Mouse (Mus musculus) embryonic facial prominence, embryonic 10.5 days (tissue): Measurements from ENCODE around the gene Adgrd1. TPM values are rescaled to one million over a fixed set of nuclear protein-coding genes. Genes with fewer than 3 reads are reported as not detected.

Experiments
- DNase-seq: peaks from one replicate; pipeline ENCODE4 v3.0.0-alpha.2; 2017; ENCODE audit warnings: low spot score
- H3K27ac ChIP-seq: fragments of 300-500 bp; sonication (generic); replicated peaks from 2 replicates; pipeline ENCODE4 v1.5.1; 2016; ENCODE audit warnings: mild to moderate bottlenecking
- H3K27me3 ChIP-seq: fragments of 300-500 bp; sonication (generic); replicated peaks from 2 replicates; pipeline ENCODE4 v1.6.1; 2016; ENCODE audit warnings: low read depth, mild to moderate bottlenecking; ENCODE audit not compliant: poor library complexity, severe bottlenecking
- H3K36me3 ChIP-seq: fragments of 300-500 bp; sonication (generic); replicated peaks from 2 replicates; pipeline ENCODE4 v1.6.1; 2016; ENCODE audit warnings: mild to moderate bottlenecking, moderate library complexity
- H3K4me1 ChIP-seq: fragments of 300-500 bp; sonication (generic); 2 replicates; pipeline ENCODE4 v1.6.1; 2016
- H3K4me3 ChIP-seq: fragments of 300-500 bp; sonication (generic); 2 replicates; pipeline ENCODE4 v1.5.1; 2016; ENCODE audit warnings: mild to moderate bottlenecking, moderate library complexity
- H3K9me3 ChIP-seq: fragments of 300-500 bp; sonication (generic); 2 replicates; pipeline ENCODE4 v1.6.1; 2016; ENCODE audit warnings: mild to moderate bottlenecking
- WGBS: fragments of 180-500 bp; shearing (Covaris S2); methylation state at CpG from one replicate; pipeline ENCODE4 v1.1.7; 2016; 5-methylcytosine and 5-hydroxymethylcytosine counted together
- polyA plus RNA-seq: library from polyadenylated mRNA; unstranded; fragments of >200 nt; fragmentation: Nextera tagmentation; extraction: Ambion mirVana; gene quantifications from 2 replicates; pipeline ENCODE4 v1.2.1, GENCODE M21; 2016

Gene Adgrd1
- polyA plus RNA-seq, 1 experiment from 2014 or later, result not detected

DNA sequence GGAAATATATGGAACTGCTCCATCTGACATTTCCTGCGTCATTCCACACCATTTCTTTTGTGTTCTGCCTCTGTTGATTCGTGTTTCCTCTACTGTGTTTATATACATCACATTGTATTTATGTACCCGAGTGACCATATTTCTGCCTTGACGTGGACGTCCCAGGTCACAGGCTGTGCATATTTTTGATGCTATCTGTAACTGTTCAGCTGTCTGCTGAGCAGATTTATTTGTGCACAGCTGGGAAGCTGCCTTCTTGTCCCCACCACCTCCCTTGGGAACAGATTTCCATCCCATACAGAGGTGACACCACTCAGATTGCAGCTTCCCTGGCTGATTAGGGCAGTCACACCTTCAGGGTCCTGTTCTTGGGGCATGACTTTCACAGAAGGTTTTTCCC lies 72.5 kb downstream of the Adgrd1 start:
- H3K9me3 ChIP-seq, result no peaks in the 10 kb centered on the region
- no peaks in the 10 kb centered on the region for H3K36me3 ChIP-seq
- 79% methylated on average over 5 of the region's 5 CpGs for WGBS
- no peak overlapping the region for H3K4me3 ChIP-seq
- H3K27ac ChIP-seq, result peak overlapping the region; percentile 51
- peaks cover 27% of the 10 kb centered on the region for H3K4me1 ChIP-seq
- DNase-seq, result no peak
- H3K27me3 ChIP-seq, result no peaks in the 10 kb centered on the region; the same call in 1 of the 2 replicates

DNA sequence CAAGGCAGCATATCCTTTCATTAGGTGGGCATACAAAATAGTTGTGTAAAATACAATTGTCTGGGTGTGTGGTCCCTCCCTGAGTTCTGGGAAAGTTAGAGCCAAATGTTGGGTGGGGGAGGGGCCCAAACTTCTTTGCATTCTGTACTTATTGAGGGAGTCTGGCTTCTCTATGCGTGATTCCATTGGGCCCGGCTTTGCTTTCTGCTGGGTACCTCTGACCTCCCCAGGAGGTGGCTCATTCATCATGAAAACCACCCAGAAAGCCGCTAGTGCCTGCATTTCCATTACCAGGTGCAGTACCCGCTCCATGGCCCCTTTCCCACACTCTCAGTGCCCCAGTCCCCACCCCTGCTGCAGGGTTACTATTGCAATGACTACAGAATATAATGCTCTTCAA lies 73.0 kb downstream of the Adgrd1 start:
- 20% methylated on average over 4 of the region's 4 CpGs for WGBS
- peak overlapping the region; percentile 51 for H3K27ac ChIP-seq

DNA sequence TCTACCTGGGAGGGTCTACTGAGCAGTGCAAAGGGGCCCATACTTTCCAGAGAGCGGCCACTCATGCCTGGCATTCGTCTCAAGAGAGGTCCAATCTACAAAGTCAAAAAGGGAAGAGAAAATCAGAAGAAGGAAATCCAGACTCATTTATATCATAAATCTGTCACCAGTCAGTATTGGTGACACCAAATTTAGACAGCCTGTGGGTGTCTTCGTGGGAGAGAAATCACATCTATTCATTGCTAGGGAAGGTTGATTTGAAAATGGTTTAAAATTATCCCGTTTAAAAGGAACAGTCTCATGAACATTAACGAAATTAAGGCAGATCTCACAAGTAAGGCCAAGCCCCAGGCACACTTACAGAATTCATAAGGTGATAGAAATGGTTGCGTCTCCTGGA lies 76.0 kb downstream of the Adgrd1 start:
- WGBS, result 90% methylated on average over 6 of the region's 6 CpGs
- no peak for DNase-seq

More for the DNA sequence above, 73.0 kb downstream of the Adgrd1 start:
- Histone ChIP-seq H3K27me3 (no peaks in the 10 kb centered on the region; the same call in 1 of the 2 replicates), H3K36me3 (no peaks in the 10 kb centered on the region), H3K4me1 (peaks cover 26% of the 10 kb centered on the region), H3K9me3 (no peaks in the 10 kb centered on the region), H3K4me3 (no peak overlapping the region)
- peak; percentile 35 for DNase-seq

DNA sequence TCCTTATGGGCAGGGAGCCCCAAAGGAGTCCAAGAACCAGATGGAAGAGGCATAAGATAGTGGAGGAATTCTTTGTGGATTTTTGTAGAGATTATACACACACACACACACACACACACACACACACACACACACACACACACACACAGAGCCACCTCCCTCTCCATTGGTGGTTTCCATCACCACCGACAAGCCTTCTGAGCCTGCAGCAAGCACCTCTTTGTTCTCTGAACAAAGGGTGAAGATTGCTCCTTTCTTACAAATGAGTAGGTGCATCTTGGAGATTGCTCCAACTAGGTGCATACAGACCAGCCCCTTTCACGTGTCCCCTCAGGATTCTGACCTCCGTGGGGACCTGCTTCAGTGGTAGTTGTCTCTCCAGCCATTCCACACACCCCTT lies 79.4 kb downstream of the Adgrd1 start:
- 32% methylated on average over 3 of the region's 3 CpGs for WGBS
- Histone ChIP-seq H3K36me3 (no peaks in the 10 kb centered on the region), H3K4me1 (no peaks in the 10 kb centered on the region), H3K27ac (no peak overlapping the region), H3K9me3 (no peaks in the 10 kb centered on the region), H3K27me3 (peaks cover 32% of the 10 kb centered on the region), H3K4me3 (no peak overlapping the region)
- no peak for DNase-seq

More for the DNA sequence above, 76.0 kb downstream of the Adgrd1 start:
- Histone ChIP-seq H3K4me1 (peaks cover 15% of the 10 kb centered on the region), H3K9me3 (no peaks in the 10 kb centered on the region), H3K27me3 (peaks cover 13% of the 10 kb centered on the region), H3K4me3 (no peak overlapping the region), H3K36me3 (no peaks in the 10 kb centered on the region), H3K27ac (no peak overlapping the region)

DNA sequence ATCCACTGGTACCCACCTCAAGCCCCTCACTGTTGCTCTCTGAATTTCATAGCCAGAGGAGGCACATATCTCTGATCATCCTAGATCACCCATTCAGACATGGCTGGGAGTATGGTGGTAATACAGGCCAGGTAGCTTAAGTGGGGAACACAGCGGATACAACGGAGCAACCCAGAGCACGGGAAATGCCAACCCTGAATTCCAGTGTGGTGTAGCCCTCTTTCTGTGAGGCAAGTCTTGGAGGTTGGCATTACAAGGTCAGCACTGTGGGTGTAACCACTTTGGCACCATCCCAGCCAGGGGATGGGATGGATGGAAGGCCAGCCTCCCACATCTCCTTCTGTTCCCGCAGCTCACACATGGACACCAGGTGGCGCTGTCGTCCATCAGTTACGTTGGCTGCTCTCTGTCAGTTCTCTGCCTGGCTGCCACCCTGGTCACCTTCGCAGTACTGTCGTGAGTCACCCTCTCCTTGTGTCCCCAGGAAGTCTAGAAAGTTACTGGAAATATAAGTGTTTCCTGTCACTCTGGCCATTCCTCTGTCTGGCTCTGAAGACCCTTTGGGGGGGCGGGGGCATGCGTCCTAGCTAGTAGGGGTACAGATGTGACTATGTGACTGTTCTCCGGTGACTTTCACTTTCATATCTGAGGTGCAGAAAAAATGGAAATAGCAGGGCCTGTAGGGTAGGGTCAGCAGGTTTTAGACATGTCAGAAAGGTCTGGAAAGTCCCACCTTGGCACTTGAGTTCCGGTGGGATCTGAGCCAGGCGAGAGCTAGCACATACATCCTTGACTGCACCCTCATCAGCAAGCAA lies 81.4 kb downstream of the Adgrd1 start:
- H3K27ac ChIP-seq, result no peak overlapping the region
- H3K9me3 ChIP-seq, result no peaks in the 10 kb centered on the region
- H3K4me1 ChIP-seq, result peaks cover 13% of the 10 kb centered on the region
- H3K27me3 ChIP-seq, result peaks cover 47% of the 10 kb centered on the region
- DNase-seq, result peak; percentile 85
- no peak overlapping the region for H3K4me3 ChIP-seq
- no peaks in the 10 kb centered on the region for H3K36me3 ChIP-seq
- WGBS, result 49% methylated on average over 14 of the region's 14 CpGs

DNA sequence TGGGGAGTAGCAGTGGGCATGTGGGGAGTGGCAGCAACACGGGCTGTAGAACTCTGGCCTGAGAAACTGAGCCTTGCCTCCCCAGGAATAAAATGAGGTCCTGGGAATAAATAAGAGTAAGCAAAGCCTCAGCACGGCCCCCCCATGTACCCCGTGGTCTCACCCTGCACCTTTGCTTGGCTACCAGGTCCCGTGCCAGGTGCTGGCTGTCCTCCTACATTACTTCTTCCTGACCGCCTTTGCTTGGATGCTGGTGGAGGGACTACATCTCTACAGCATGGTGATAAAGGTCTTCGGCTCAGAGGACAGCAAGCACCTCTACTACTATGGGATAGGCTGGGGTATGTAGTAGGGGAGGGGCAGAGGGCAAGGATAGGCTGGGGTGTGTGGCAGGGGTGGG lies 82.8 kb downstream of the Adgrd1 start:
- H3K4me3 ChIP-seq, result no peak overlapping the region
- no peak for DNase-seq
- H3K27me3 ChIP-seq, result peaks cover 47% of the 10 kb centered on the region
- no peak overlapping the region for H3K27ac ChIP-seq
- peaks cover 27% of the 10 kb centered on the region for H3K4me1 ChIP-seq
- no peaks in the 10 kb centered on the region for H3K9me3 ChIP-seq
- WGBS, result 91% methylated on average over 6 of the region's 6 CpGs
- no peaks in the 10 kb centered on the region for H3K36me3 ChIP-seq

DNA sequence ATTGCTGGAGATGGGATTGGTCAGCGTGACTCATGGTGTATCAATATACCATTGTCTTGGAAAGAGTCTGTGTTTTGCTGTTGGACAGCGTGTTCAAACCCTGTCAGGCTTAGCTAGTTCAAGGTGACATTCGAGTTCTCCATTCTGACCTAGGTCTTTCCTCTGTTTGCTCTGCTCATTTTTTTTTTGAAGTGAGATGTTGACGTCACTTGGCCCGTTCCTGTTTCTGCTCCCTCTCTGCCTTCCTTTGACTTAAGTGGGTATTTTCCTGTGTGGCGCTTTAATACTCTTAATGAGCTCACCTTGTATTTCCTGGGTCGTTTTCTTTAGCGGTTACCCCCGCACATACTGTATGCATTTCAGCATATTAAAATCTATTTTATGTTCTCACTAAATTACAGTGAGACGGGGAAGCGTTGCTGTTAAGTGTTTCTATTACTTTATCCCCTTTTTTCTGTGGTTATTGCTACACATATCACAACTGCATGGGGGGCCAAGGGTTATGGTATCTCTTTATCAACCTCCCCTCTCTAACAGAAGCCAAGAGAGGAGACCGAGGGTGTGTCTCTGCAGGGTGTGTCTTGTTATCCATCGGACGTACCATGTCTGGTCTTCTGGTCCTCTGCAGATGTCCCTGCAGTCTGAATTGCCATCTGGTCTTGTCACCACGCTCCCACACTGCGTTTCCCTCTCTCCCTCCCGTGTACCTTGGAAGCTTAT lies 83.6 kb downstream of the Adgrd1 start:
- peaks cover 45% of the 10 kb centered on the region for H3K27me3 ChIP-seq
- no peaks in the 10 kb centered on the region for H3K9me3 ChIP-seq
- no peak overlapping the region for H3K4me3 ChIP-seq
- H3K4me1 ChIP-seq, result peaks cover 30% of the 10 kb centered on the region
- 87% methylated on average over 17 of the region's 17 CpGs for WGBS
- DNase-seq, result no peak
- H3K36me3 ChIP-seq, result no peaks in the 10 kb centered on the region
- no peak overlapping the region for H3K27ac ChIP-seq

DNA sequence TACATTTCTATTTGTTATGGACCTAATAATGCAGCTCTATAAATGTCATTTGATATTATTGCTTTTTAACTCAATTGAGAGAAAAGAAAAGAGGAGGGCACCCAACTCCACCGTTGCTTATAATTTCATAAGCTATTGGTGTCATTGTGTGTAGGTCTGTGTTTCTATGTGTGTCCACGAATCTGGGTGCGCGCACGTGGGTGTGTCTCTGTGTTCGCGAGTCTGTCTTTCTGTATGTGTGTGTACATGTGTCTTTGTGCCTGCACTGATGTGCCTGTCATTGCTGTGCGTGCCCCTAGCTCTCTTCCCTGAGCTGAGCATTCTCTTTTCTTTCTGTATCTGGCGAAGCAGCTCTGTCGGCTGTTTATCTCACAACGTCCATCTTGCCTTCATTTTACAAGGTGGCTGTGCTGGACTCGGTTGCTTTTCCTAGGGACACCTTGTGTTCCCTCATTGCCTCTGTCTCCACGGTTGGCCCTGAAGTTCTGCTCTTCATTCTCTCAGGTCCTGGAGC lies 84.2 kb downstream of the Adgrd1 start:
- no peak overlapping the region for H3K4me3 ChIP-seq
- H3K27ac ChIP-seq, result no peak overlapping the region
- H3K4me1 ChIP-seq, result peaks cover 30% of the 10 kb centered on the region
- H3K36me3 ChIP-seq, result no peaks in the 10 kb centered on the region
- H3K27me3 ChIP-seq, result peaks cover 43% of the 10 kb centered on the region
- 88% methylated on average over 13 of the region's 13 CpGs for WGBS
- H3K9me3 ChIP-seq, result no peaks in the 10 kb centered on the region
- DNase-seq, result no peak

DNA sequence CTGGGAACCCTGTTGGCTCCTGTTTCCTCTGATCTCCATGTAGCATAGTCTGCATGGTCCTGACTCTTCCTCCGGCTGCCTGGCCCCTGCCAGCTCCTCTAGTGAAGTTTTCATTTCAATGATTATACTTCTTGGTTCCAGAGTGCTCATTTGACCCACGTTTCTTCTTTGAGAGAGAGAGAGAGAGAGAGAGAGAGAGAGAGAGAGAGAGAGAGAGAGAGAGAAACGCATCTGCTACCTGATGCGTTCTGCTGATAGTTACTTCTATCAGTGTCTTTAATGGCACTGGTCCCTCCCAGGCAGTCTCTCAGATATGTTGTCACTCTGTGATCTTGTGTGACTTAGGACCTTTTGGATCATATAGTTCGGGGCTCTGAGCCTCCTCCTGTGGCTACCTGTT lies 84.9 kb downstream of the Adgrd1 start:
- Histone ChIP-seq H3K9me3 (no peaks in the 10 kb centered on the region), H3K27me3 (peaks cover 41% of the 10 kb centered on the region), H3K4me3 (no peak overlapping the region), H3K27ac (no peak overlapping the region), H3K4me1 (peaks cover 30% of the 10 kb centered on the region), H3K36me3 (no peaks in the 10 kb centered on the region)
- WGBS, result 70% methylated on average over 5 of the region's 5 CpGs
- DNase-seq, result no peak

DNA sequence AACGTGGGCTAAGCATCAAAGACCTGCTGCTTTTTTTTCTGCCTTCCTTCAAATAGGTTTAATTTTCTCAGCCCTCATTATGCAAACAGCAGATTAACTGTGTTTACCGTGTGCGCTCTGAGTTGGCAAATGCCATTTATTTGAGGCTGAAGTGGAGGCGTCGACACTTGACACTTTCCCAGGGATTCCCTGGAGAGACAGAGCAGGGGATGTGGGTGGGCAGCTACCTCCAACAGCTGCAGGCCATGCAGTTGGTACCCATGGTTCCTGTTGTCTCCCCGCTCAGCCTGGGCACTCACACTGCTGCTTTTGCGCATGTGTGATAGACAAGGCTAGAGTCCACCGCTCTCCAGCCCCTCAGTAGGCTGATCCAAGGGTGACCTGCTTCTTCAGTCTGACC lies 86.0 kb downstream of the Adgrd1 start:
- Histone ChIP-seq H3K27me3 (peaks cover 34% of the 10 kb centered on the region), H3K36me3 (no peaks in the 10 kb centered on the region), H3K27ac (no peak overlapping the region), H3K4me1 (peaks cover 32% of the 10 kb centered on the region), H3K4me3 (no peak overlapping the region), H3K9me3 (no peaks in the 10 kb centered on the region)
- 46% methylated on average over 8 of the region's 8 CpGs for WGBS
- no peak for DNase-seq

DNA sequence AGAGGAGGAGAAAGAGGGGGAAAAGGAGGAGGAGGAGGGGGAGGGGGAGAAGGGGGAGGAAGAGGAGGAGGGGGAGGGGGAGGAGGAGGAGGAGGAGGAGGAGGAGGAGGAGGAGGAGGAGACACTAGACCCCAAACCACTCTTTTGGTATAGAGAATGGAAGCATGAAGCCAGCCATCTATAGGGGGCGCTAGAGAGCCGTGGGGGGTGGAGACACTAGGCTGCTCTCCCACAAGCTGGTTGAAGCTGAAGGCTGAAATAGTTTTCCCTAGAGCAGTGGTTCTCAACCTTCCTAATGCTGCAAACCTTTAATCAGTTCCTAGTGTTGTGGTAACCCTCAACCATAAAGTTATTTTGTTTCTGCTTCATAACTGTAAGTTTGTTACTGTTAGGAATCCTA lies 89.7 kb downstream of the Adgrd1 start:
- H3K9me3 ChIP-seq, result no peaks in the 10 kb centered on the region
- peak; percentile 62 for DNase-seq
- H3K4me1 ChIP-seq, result peaks cover 48% of the 10 kb centered on the region
- no peaks in the 10 kb centered on the region for H3K36me3 ChIP-seq
- H3K27ac ChIP-seq, result no peak overlapping the region
- 10% methylated on average over 2 of the region's 2 CpGs for WGBS
- H3K27me3 ChIP-seq, result peaks cover 11% of the 10 kb centered on the region; the same call in 1 of the 2 replicates
- H3K4me3 ChIP-seq, result no peak overlapping the region

DNA sequence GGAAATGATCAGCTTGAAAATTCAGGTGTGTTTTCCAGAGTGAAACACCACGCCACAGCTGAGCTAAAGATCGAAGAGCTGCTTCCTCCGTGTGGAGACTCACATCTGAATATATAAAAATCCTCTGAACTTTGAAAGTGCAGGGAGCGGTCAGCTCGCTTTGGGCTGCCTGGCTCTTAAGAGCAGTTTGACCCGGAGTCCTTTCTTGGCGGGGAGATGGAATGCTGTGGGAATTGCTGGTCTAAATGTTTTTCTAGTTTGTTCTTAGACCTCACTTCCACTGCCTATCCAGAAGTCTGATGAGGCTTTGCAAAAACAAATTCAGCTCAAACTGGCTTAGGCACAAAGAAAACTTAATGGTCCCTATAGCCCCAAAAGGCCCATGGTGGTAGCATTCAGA lies 90.4 kb downstream of the Adgrd1 start:
- H3K36me3 ChIP-seq, result no peaks in the 10 kb centered on the region
- H3K27me3 ChIP-seq, result peaks cover 5% of the 10 kb centered on the region; the same call in 1 of the 2 replicates
- WGBS, result 85% methylated on average over 7 of the region's 7 CpGs
- H3K9me3 ChIP-seq, result no peaks in the 10 kb centered on the region
- H3K27ac ChIP-seq, result no peak overlapping the region
- DNase-seq, result no peak
- peaks cover 46% of the 10 kb centered on the region for H3K4me1 ChIP-seq
- no peak overlapping the region for H3K4me3 ChIP-seq

DNA sequence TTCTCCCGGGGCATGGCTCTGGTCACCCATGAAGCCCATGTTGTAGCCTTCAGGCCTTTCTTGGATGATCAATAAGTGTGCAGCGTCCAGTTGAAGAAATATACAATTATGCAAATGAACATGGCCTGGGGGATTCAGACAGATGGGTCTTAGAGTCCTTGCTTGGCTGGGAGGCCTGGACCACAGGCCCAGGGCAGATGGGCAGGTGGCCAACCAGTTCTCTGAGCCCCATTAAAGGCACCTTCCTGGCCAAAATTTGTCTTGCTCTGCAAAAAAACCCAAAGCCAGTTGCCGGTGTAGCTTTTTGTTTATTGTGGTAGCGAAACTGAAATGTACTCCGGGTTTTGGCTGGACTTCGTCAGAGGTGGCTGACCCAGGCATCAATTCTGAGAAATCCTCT lies 92.5 kb downstream of the Adgrd1 start:
- no peak for DNase-seq
- H3K27me3 ChIP-seq, result no peaks in the 10 kb centered on the region
- 85% methylated on average over 6 of the region's 6 CpGs for WGBS
- H3K27ac ChIP-seq, result no peak overlapping the region
- no peak overlapping the region for H3K4me3 ChIP-seq
- peaks cover 24% of the 10 kb centered on the region for H3K4me1 ChIP-seq
- no peaks in the 10 kb centered on the region for H3K36me3 ChIP-seq
- H3K9me3 ChIP-seq, result no peaks in the 10 kb centered on the region
